Mouse (Mus musculus): Measurements from ENCODE around the gene Gm20830.
"Not testable (repeated sequence)": the region's sequence is repeated elsewhere in the genome, so short reads cannot be mapped to it uniquely, and the experiment has no call there.

Gene Gm20830

GRCm38 (mm10) chrY:6918182-6918581 lies at the start of gene Gm20830:
TSS of gene Gm20830 (minus strand) at chrY:6918282.
- DNase-seq (ENCODE audit: low read depth, low spot score): not testable (repeated sequence)

Data from retina, adult 2 months (tissue).